Mouse (Mus musculus): ENCODE measurements around the gene Sema3c. TPM values are rescaled to one million over a fixed set of nuclear protein-coding genes. Genes with fewer than 3 reads are reported as not detected.
A peak's percentile ranks its signal among the peaks of the same experiment; 100 is the strongest.
"Not testable (repeated sequence)": the region's sequence is repeated elsewhere in the genome, so short reads cannot be mapped to it uniquely, and the experiment has no call there.

Sema3c gene
- 37.5 and 45.4 TPM in 2 replicates for polyA plus RNA-seq (2014; fragmentation: Nextera tagmentation; extraction: Ambion mirVana)

DNA sequence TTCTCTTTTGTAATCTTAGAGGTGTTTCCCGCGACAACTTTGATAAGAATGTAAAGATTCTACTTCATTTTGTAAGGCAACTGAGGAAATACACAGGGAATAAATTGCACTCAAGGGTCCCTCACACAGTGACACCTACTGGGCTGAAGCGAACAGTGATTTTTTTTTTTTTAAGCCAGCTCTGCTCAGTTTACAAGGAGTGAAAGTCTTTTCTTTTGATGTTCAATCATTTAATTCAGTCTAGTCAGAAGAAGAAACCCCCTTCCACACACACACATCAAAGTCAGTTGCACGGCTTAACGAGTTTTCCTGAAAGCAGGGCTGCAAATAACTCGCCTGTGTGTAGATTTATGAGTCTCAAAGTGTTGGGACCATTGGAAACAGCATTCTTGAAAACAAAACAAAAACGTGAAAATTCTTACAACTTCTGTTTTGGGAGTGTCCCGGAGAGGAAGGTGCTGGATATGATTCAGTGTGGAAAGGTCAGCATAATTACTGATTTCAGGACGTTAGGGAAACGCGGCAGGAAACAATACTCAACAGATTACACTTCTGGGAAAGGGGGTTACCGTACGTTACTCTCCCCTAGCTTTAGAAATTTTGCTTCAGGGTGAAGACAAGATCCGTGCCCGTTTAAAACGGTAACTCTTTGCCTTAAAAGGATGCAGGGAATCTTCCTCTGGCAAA, at the start of gene Sema3c:
Sema3c (plus strand) TSS at position 588 of the 687 bp plus-strand sequence.
- Histone ChIP-seq H3K27me3 (ENCODE audit: control insufficient read depth, insufficient read depth, low read length) (no peaks in the 10 kb centered on the region; the same call in 1 of the 2 replicates), H3K36me3 (ENCODE audit: control insufficient read depth, insufficient read depth, low read length) (no peaks in the 10 kb centered on the region), H3K4me2 (ENCODE audit: low read depth, low read length) (peak within 1 kb of the TSS; percentile 77), H3K9ac (replicated peaks; ENCODE audit: low read depth, low read length) (peak within 1 kb of the TSS; percentile 55), H3K27ac (ENCODE audit: low read depth, low read length) (peak within 1 kb of the TSS; percentile 58; the same call in 1 of the 2 replicates), H3K4me1 (ENCODE audit: control insufficient read depth, insufficient read depth, low read length) (0 out of 2 replicates have a peak, but pooled peaks cover 2% of the 10 kb centered on the region), H3K4me3 (ENCODE audit: low read depth, low read length) (peak within 1 kb of the TSS; percentile 48), H3K9me3 (ENCODE audit: control insufficient read depth, low read length) (no peaks in the 10 kb centered on the region)
- peak; percentile 7; the same call in 1 of the 2 replicates for ATAC-seq (ENCODE audit: low read depth)
- WGBS = under 1% methylated on average over 16 of the region's 16 CpGs

DNA sequence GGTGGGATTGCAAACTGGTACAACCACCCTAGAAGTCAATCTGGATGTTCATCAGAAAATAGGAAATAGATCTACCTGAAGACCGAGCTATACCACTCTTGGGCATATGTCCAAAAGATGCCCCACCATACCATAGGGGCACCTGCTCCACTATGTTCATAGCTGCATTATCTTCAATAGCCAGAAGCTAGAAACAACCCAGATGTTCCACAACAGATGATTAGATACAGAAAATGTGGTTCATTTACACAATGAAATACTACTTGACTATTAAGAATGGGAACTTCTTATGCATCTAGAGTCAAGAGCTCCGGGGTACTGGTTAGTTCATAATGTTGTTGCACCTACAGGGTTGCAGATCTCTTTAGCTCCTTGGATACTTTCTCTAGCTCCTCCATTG, 42.9 kb upstream of the Sema3c start:
- not testable (repeated sequence) for H3K36me3 ChIP-seq (ENCODE audit: control insufficient read depth, insufficient read depth, low read length); H3K9me3 ChIP-seq (ENCODE audit: control insufficient read depth, low read length); ATAC-seq (ENCODE audit: low read depth); H3K4me1 ChIP-seq (ENCODE audit: control insufficient read depth, insufficient read depth, low read length); H3K4me2 ChIP-seq (ENCODE audit: low read depth, low read length); H3K27ac ChIP-seq (ENCODE audit: low read depth, low read length); H3K9ac ChIP-seq (replicated peaks; ENCODE audit: low read depth, low read length); H3K4me3 ChIP-seq (ENCODE audit: low read depth, low read length); H3K27me3 ChIP-seq (ENCODE audit: control insufficient read depth, insufficient read depth, low read length)
- WGBS = 98% methylated on average over 2 of the region's 2 CpGs

DNA sequence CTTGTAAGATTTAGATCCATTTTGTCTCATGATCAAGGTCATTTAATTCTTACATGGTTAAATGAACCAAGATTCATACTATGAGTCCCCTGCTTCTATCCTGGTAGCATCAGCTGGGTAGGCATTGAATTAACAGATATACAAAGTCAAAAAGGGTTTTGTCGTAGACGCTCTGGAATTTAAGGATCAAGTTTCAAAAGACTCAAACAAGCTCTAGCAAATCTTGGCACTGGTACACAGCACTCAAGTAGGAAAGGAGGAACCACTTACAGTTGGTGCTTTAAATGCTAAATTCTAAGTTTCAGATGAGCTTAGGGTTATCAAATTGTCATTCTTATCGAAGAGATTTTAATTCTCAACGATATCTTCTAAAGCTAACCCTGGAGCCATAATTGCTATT, 30.9 kb upstream of the Sema3c start:
- Histone ChIP-seq H3K36me3 (ENCODE audit: control insufficient read depth, insufficient read depth, low read length) (no peaks in the 10 kb centered on the region), H3K4me1 (ENCODE audit: control insufficient read depth, insufficient read depth, low read length) (no peaks in the 10 kb centered on the region), H3K4me2 (ENCODE audit: low read depth, low read length) (no peak overlapping the region), H3K27ac (ENCODE audit: low read depth, low read length) (no peak overlapping the region), H3K9ac (replicated peaks; ENCODE audit: low read depth, low read length) (no peak overlapping the region), H3K27me3 (ENCODE audit: control insufficient read depth, insufficient read depth, low read length) (no peaks in the 10 kb centered on the region), H3K4me3 (ENCODE audit: low read depth, low read length) (no peak overlapping the region), H3K9me3 (ENCODE audit: control insufficient read depth, low read length) (no peaks in the 10 kb centered on the region)
- no peak for ATAC-seq (ENCODE audit: low read depth)
- 81% methylated on average over 4 of the region's 4 CpGs for WGBS

DNA sequence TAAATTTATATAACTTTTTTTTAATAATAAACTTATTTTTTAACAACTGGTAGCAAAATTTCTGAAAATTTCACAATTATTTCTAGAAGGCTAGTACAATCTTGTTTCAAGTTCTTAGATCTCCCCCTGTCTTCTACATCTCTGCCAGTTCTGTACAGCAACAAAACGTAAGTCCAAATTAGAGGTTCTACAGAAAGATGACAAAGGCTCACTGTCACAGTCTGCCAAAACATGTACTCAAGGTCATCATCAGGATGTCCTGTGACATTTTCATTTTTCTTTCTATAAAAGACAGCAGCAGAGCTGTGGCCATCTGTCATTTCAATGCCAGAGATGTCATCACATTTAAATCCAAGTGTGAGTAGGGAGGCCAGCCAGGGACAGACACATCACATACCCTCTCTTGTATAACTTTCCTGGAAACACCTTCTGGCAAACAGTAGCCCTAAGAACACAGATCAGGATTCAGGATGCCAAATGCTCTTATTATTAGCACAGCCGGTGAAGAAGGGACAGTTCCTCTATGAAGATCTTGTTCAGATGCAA, 29.1 kb upstream of the Sema3c start:
- Histone ChIP-seq H3K4me1 (ENCODE audit: control insufficient read depth, insufficient read depth, low read length) (no peaks in the 10 kb centered on the region), H3K27me3 (ENCODE audit: control insufficient read depth, insufficient read depth, low read length) (no peaks in the 10 kb centered on the region), H3K4me2 (ENCODE audit: low read depth, low read length) (no peak overlapping the region), H3K9me3 (ENCODE audit: control insufficient read depth, low read length) (no peaks in the 10 kb centered on the region), H3K27ac (ENCODE audit: low read depth, low read length) (no peak overlapping the region), H3K4me3 (ENCODE audit: low read depth, low read length) (no peak overlapping the region), H3K9ac (replicated peaks; ENCODE audit: low read depth, low read length) (no peak overlapping the region), H3K36me3 (ENCODE audit: control insufficient read depth, insufficient read depth, low read length) (no peaks in the 10 kb centered on the region)
- ATAC-seq (ENCODE audit: low read depth) = no peak
- 94% methylated on average over 2 of the region's 2 CpGs for WGBS

DNA sequence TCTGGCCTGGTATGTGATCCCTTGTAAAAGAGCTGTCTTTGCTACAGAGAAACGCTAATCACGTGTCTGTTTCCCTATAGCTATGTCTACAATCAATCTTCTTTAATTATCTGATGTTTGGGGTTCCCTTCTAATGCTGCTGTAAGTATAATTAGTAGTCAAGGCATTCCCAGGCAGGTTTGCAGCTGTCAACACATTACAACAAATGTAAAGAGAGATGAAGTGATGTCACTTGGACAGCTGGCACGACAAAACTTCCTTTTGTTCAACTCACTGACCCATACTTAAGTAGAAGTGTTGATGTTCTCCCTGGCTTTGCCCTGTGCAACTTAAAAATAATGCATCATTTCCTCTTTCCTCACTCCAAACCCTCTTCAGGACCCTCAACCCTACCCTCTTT, 22.4 kb upstream of the Sema3c start:
- no peaks in the 10 kb centered on the region for H3K27me3 ChIP-seq (ENCODE audit: control insufficient read depth, insufficient read depth, low read length)
- no peaks in the 10 kb centered on the region for H3K4me1 ChIP-seq (ENCODE audit: control insufficient read depth, insufficient read depth, low read length)
- 32% methylated on average over 3 of the region's 3 CpGs for WGBS
- no peak for ATAC-seq (ENCODE audit: low read depth)
- no peak overlapping the region for H3K9ac ChIP-seq (replicated peaks; ENCODE audit: low read depth, low read length)
- H3K4me3 ChIP-seq (ENCODE audit: low read depth, low read length) = no peak overlapping the region
- H3K9me3 ChIP-seq (ENCODE audit: control insufficient read depth, low read length) = no peaks in the 10 kb centered on the region
- no peak overlapping the region for H3K4me2 ChIP-seq (ENCODE audit: low read depth, low read length)
- no peak overlapping the region for H3K27ac ChIP-seq (ENCODE audit: low read depth, low read length)
- no peaks in the 10 kb centered on the region for H3K36me3 ChIP-seq (ENCODE audit: control insufficient read depth, insufficient read depth, low read length)

- no peaks in the 10 kb centered on the region for H3K27me3 ChIP-seq (ENCODE audit: control insufficient read depth, insufficient read depth, low read length)
- H3K9ac ChIP-seq (replicated peaks; ENCODE audit: low read depth, low read length) = no peak overlapping the region
- no peak overlapping the region for H3K4me2 ChIP-seq (ENCODE audit: low read depth, low read length)
- 36% methylated on average over 7 of the region's 7 CpGs for WGBS
- no peak overlapping the region for H3K27ac ChIP-seq (ENCODE audit: low read depth, low read length)
- no peaks in the 10 kb centered on the region for H3K4me1 ChIP-seq (ENCODE audit: control insufficient read depth, insufficient read depth, low read length)
- H3K36me3 ChIP-seq (ENCODE audit: control insufficient read depth, insufficient read depth, low read length) = no peaks in the 10 kb centered on the region
- no peaks in the 10 kb centered on the region for H3K9me3 ChIP-seq (ENCODE audit: control insufficient read depth, low read length)
- peak; percentile 58; the same call in 1 of the 2 replicates for ATAC-seq (ENCODE audit: low read depth)
- H3K4me3 ChIP-seq (ENCODE audit: low read depth, low read length) = no peak overlapping the region
Observed at GRCm38 (mm10) chr5:17556073-17556473, 18.0 kb upstream of the Sema3c start.

GRCm38 (mm10) chr5:17556715-17557265, 17.3 kb upstream of the Sema3c start:
- 97% methylated on average over 3 of the region's 3 CpGs for WGBS
- no peak for ATAC-seq (ENCODE audit: low read depth)

DNA sequence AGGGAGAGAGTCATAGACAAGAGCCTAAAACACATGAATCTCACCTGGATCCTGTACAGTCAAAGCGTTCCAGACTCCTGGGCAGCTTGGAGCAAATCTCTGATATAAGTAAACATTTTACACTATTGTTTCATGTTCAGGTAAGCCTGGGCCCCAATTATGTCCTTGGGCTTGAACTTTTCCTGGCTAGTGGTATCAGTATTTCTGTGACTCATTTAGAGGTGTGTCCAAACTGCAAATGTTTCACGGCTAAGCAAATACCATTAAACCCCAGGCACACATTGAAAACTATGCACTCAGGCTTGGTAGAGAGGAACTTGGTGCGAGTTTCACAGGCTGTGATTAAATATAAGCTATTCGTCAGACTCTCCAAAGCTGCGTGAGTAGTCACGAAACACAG, 2.5 kb upstream of the Sema3c start:
- WGBS = 87% methylated on average over 6 of the region's 6 CpGs
- Histone ChIP-seq H3K36me3 (ENCODE audit: control insufficient read depth, insufficient read depth, low read length) (no peaks in the 10 kb centered on the region), H3K9ac (replicated peaks; ENCODE audit: low read depth, low read length) (no peak overlapping the region), H3K9me3 (ENCODE audit: control insufficient read depth, low read length) (no peaks in the 10 kb centered on the region), H3K4me1 (ENCODE audit: control insufficient read depth, insufficient read depth, low read length) (0 out of 2 replicates have a peak, but pooled peaks cover 2% of the 10 kb centered on the region), H3K4me3 (ENCODE audit: low read depth, low read length) (no peak overlapping the region), H3K27ac (ENCODE audit: low read depth, low read length) (no peak overlapping the region), H3K27me3 (ENCODE audit: control insufficient read depth, insufficient read depth, low read length) (no peaks in the 10 kb centered on the region; the same call in 1 of the 2 replicates), H3K4me2 (ENCODE audit: low read depth, low read length) (no peak overlapping the region)
- ATAC-seq (ENCODE audit: low read depth) = no peak

More at GRCm38 (mm10) chr5:17556715-17557265, 17.3 kb upstream of the Sema3c start:
- Histone ChIP-seq H3K36me3 (ENCODE audit: control insufficient read depth, insufficient read depth, low read length) (no peaks in the 10 kb centered on the region), H3K4me1 (ENCODE audit: control insufficient read depth, insufficient read depth, low read length) (no peaks in the 10 kb centered on the region), H3K27ac (ENCODE audit: low read depth, low read length) (no peak overlapping the region), H3K4me2 (ENCODE audit: low read depth, low read length) (no peak overlapping the region), H3K9ac (replicated peaks; ENCODE audit: low read depth, low read length) (no peak overlapping the region), H3K27me3 (ENCODE audit: control insufficient read depth, insufficient read depth, low read length) (no peaks in the 10 kb centered on the region), H3K4me3 (ENCODE audit: low read depth, low read length) (no peak overlapping the region), H3K9me3 (ENCODE audit: control insufficient read depth, low read length) (no peaks in the 10 kb centered on the region)
